Mouse (Mus musculus): Measurements from ENCODE around the gene Ppp1r7. TPM values are rescaled to one million over a fixed set of nuclear protein-coding genes. Genes with fewer than 3 reads are reported as not detected.

Ppp1r7 gene
- polyA plus RNA-seq, 1 experiment from 2014 or later = 48.0 TPM

DNA sequence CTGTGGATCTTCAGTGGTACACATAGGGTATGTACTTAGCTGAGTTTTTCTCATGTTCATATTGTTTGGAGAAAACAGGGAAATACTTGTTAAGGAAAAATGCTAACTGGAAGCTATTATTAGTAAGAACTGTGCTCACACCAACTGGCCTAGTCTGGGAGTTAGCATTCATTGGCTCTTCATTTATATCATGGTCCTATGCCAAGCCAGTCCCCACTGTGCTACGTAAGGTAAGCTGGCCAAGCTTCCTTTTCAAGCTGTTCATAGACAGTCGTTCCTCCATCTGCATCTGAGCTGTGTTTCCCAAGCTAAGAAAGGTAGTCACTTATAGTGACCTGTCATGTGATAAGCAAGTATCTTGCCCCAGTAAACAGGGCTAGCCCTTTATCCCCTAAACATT lies 10.1 kb downstream of the Ppp1r7 start:
- Histone ChIP-seq H3K4me1 (no peaks in the 10 kb centered on the region), H3K27me3 (no peaks in the 10 kb centered on the region), H3K9me3 (no peaks in the 10 kb centered on the region), H3K4me2 (no peak overlapping the region), H3K9ac (no peak overlapping the region), H3K36me3 (peaks cover 79% of the 10 kb centered on the region), H3K4me3 (no peak overlapping the region), H3K27ac (no peak overlapping the region)
- 83% methylated on average over 2 of the region's 2 CpGs for WGBS
- no peak for ATAC-seq (ENCODE audit: insufficient number of reproducible peaks, low FRiP score, low TSS enrichment, low read depth)

DNA sequence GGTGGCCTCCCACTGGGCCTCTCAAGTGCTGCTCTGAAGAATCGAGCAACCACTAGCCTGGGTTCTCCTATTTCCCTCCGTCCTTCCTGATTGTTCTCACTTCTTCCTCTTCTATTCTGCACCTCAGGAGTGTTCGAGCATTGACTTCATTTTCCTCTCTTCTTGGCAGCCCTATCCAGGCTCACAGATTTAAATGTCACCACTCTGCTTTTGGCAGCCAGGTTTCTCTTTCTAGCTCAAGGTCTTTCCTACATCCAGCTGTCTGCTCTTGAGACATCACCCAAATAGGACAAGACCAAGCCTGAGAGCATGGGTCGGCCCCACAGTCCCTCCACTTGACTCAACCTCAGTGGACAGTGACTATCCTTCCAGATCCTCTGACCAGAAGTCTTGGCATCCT lies 20.0 kb downstream of the Ppp1r7 start:
- 84% methylated on average over 4 of the region's 4 CpGs for WGBS
- Histone ChIP-seq H3K27ac (no peak overlapping the region), H3K9me3 (no peaks in the 10 kb centered on the region), H3K36me3 (peaks cover 82% of the 10 kb centered on the region), H3K4me1 (no peaks in the 10 kb centered on the region), H3K27me3 (no peaks in the 10 kb centered on the region), H3K4me2 (no peak overlapping the region), H3K4me3 (no peak overlapping the region), H3K9ac (no peak overlapping the region)
- ATAC-seq (ENCODE audit: insufficient number of reproducible peaks, low FRiP score, low TSS enrichment, low read depth) = no peak

DNA sequence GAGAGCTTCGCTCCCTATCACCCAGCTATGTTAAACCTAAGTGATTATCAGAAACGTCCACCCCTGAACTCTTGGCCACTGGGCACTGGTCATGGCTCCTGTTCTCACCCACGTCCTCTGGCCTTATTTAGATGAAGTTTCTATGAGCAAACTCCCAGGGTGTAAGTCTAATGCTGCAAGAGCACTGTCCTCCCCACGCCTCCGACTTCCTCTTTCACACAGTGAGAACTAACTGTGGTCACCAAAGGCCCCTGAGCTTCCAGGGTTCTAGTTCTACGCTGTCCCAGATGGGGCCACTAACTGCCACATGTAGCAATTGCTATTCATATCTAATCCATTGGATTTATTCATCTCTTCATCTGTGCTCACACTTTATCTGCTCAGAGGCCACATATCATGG lies 23.0 kb downstream of the Ppp1r7 start:
- WGBS = 91% methylated on average over 6 of the region's 6 CpGs
- ATAC-seq (ENCODE audit: insufficient number of reproducible peaks, low FRiP score, low TSS enrichment, low read depth) = no peak
- peaks cover 61% of the 10 kb centered on the region for H3K36me3 ChIP-seq

DNA sequence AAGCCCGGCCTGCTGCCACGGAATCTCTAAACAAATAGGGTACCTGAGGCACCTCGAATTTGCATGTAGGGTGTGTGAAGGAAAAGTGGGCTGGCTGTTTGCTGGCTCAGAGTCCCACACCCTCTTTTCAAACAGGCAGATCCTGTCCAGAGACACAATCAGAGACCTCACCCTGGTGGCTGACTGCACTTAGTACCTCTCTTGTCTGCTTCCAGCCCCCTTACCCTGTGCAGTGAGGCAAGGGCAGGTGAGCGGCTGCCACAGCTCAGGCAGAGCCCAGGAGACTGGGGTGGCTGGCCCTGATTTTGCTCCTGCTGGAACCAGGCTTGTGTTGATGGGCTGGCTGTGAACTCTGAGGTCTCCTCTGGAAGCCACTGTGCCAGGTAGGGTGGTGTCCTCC lies 31.0 kb downstream of the Ppp1r7 start, which contains the start of gene Ano7:
Gene Ano7, plus strand, starts transcription at position 266 of the 400 bp plus-strand sequence.
- no peaks in the 10 kb centered on the region for H3K9me3 ChIP-seq
- H3K36me3 ChIP-seq = no peaks in the 10 kb centered on the region
- 47% methylated on average over 4 of the region's 4 CpGs for WGBS
- 0 out of 2 replicates have a peak, but pooled peaks have one; percentile 8 for ATAC-seq (ENCODE audit: insufficient number of reproducible peaks, low FRiP score, low TSS enrichment, low read depth)
- no peaks in the 10 kb centered on the region for H3K4me1 ChIP-seq
- no peak within 1 kb of the TSS for H3K9ac ChIP-seq
- no peak within 1 kb of the TSS for H3K4me2 ChIP-seq
- H3K27me3 ChIP-seq = no peaks in the 10 kb centered on the region
- no peak within 1 kb of the TSS for H3K27ac ChIP-seq
- no peak within 1 kb of the TSS for H3K4me3 ChIP-seq

More for the DNA sequence above, 23.0 kb downstream of the Ppp1r7 start:
- Histone ChIP-seq H3K4me2 (no peak overlapping the region), H3K4me3 (no peak overlapping the region), H3K9ac (no peak overlapping the region), H3K27me3 (no peaks in the 10 kb centered on the region), H3K27ac (no peak overlapping the region), H3K9me3 (no peaks in the 10 kb centered on the region), H3K4me1 (no peaks in the 10 kb centered on the region)

GRCm38 (mm10) chr1:93377307-93377706 lies 34.7 kb downstream of the Ppp1r7 start:
- 66% methylated on average over 5 of the region's 5 CpGs for WGBS
- Histone ChIP-seq H3K27ac (no peak overlapping the region), H3K9ac (no peak overlapping the region), H3K4me3 (no peak overlapping the region), H3K27me3 (no peaks in the 10 kb centered on the region), H3K4me1 (no peaks in the 10 kb centered on the region), H3K36me3 (no peaks in the 10 kb centered on the region), H3K9me3 (no peaks in the 10 kb centered on the region), H3K4me2 (no peak overlapping the region)
- no peak for ATAC-seq (ENCODE audit: insufficient number of reproducible peaks, low FRiP score, low TSS enrichment, low read depth)

DNA sequence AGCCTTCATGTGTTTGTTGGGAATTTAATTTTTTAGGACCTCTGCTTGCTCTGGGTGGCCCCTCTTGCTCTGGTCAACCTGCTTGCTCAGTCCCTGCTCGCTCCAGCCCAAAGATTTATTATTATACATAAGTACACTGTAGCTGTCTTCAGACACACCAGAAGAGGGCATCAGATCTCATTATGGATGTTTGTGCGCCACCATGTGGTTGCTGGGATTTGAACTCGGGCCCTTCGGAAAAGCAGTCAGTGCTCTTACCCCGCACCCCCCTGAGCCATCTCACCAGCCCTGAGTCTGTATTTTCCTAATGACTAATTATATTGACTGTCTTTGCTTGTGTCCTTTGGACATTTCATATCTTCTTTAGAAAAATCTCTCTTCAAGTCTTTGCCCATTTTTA lies 36.5 kb downstream of the Ppp1r7 start:
- 82% methylated on average over 5 of the region's 5 CpGs for WGBS

DNA sequence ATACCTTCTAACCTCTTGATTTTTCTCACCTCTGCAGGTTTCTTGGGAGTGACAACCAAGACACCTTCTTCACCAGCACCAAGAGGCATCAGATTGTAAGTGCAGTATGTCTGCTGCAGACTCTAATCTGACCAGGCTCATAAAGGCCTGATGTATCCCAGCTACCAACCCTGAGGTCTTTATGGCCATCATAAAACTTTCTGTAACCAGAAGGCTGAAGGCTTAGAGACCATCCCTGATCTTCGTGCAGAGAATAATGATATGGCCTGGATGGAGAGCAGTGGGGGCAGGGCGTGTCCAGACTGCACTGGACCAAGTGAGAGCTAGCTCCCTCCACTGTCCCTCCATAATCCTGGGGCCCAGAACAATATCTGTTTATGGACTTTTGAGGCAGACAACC lies 44.5 kb downstream of the Ppp1r7 start:
- H3K27me3 ChIP-seq = no peaks in the 10 kb centered on the region
- 55% methylated on average over 2 of the region's 2 CpGs for WGBS
- ATAC-seq (ENCODE audit: insufficient number of reproducible peaks, low FRiP score, low TSS enrichment, low read depth) = no peak

More for the DNA sequence above, 36.5 kb downstream of the Ppp1r7 start:
- no peaks in the 10 kb centered on the region for H3K27me3 ChIP-seq
- H3K4me1 ChIP-seq = no peaks in the 10 kb centered on the region
- ATAC-seq (ENCODE audit: insufficient number of reproducible peaks, low FRiP score, low TSS enrichment, low read depth) = no peak
- no peak overlapping the region for H3K27ac ChIP-seq
- H3K4me2 ChIP-seq = no peak overlapping the region
- no peak overlapping the region for H3K4me3 ChIP-seq
- no peaks in the 10 kb centered on the region for H3K36me3 ChIP-seq
- no peaks in the 10 kb centered on the region for H3K9me3 ChIP-seq
- no peak overlapping the region for H3K9ac ChIP-seq

GRCm38 (mm10) chr1:93388906-93389305 lies 46.3 kb downstream of the Ppp1r7 start:
- ATAC-seq (ENCODE audit: insufficient number of reproducible peaks, low FRiP score, low TSS enrichment, low read depth) = no peak
- 47% methylated on average over 2 of the region's 2 CpGs for WGBS

More for the DNA sequence above, 44.5 kb downstream of the Ppp1r7 start:
- Histone ChIP-seq H3K36me3 (no peaks in the 10 kb centered on the region), H3K4me3 (no peak overlapping the region), H3K4me1 (no peaks in the 10 kb centered on the region), H3K27ac (no peak overlapping the region), H3K4me2 (no peak overlapping the region), H3K9me3 (no peaks in the 10 kb centered on the region), H3K9ac (no peak overlapping the region)

GRCm38 (mm10) chr1:93401191-93402052 lies 58.8 kb downstream of the Ppp1r7 start:
- no peak overlapping the region for H3K9ac ChIP-seq
- 19% methylated on average over 38 of the region's 38 CpGs for WGBS
- peak overlapping the region; percentile 30 for H3K4me3 ChIP-seq
- no peak overlapping the region for H3K27ac ChIP-seq
- H3K4me1 ChIP-seq = peaks cover 9% of the 10 kb centered on the region
- H3K36me3 ChIP-seq = peaks cover 12% of the 10 kb centered on the region
- ATAC-seq (ENCODE audit: insufficient number of reproducible peaks, low FRiP score, low TSS enrichment, low read depth) = no peak
- no peaks in the 10 kb centered on the region for H3K27me3 ChIP-seq
- H3K9me3 ChIP-seq = no peaks in the 10 kb centered on the region
- peak overlapping the region; percentile 44 for H3K4me2 ChIP-seq

More at GRCm38 (mm10) chr1:93388906-93389305, 46.3 kb downstream of the Ppp1r7 start:
- Histone ChIP-seq H3K4me3 (no peak overlapping the region), H3K4me1 (no peaks in the 10 kb centered on the region), H3K4me2 (no peak overlapping the region), H3K27me3 (no peaks in the 10 kb centered on the region), H3K27ac (no peak overlapping the region), H3K9me3 (no peaks in the 10 kb centered on the region), H3K9ac (no peak overlapping the region), H3K36me3 (no peaks in the 10 kb centered on the region)

GRCm38 (mm10) chr1:93403403-93403802 lies 60.7 kb downstream of the Ppp1r7 start:
- H3K4me2 ChIP-seq = no peak overlapping the region
- no peak for ATAC-seq (ENCODE audit: insufficient number of reproducible peaks, low FRiP score, low TSS enrichment, low read depth)
- peaks cover 9% of the 10 kb centered on the region for H3K4me1 ChIP-seq
- peaks cover 32% of the 10 kb centered on the region for H3K36me3 ChIP-seq
- H3K9ac ChIP-seq = no peak overlapping the region
- H3K27ac ChIP-seq = no peak overlapping the region
- WGBS = 76% methylated on average over 4 of the region's 4 CpGs
- H3K27me3 ChIP-seq = no peaks in the 10 kb centered on the region
- H3K4me3 ChIP-seq = no peak overlapping the region
- no peaks in the 10 kb centered on the region for H3K9me3 ChIP-seq

Data from limb, embryonic 15.5 days (tissue).